In the genomic region with DNA sequence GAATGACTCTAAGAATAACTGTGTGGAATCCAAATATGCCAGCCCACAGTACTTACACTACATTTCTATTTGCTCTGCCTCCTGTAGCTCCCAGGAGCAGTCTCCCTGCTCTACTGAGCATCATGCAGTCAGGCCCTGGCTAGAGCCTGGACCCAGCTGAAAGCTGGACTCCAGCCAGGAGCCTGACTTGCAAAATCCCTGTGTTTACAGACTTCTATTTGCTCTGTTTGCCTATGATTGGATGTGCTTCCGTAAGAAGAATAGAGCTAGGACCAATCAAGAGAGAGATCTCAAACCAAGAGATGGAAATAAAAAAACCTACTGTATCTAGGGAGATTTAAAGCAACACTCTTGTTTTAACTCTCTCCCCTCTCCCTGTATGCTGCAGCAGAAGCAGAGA, we compare ENCODE assay signal across 8 mouse cellular contexts.
A peak's percentile ranks its signal among the peaks of the same experiment; 100 is the strongest.
DNase-seq lines count a peak whose midpoint lies in the region; ATAC-seq and TF ChIP-seq lines count a peak whose summit lies in the region.

No protein-coding gene starts in this region.

- H3K4me3 ChIP-seq in embryonic facial prominence, embryonic 14.5 days (ENCODE audit: low read depth, low read length): no peak overlapping the region
- no peak overlapping the region for H3K4me3 ChIP-seq in embryonic facial prominence, embryonic 10.5 days
- H3K4me3 ChIP-seq in midbrain, postnatal 0 days (ENCODE audit: low read depth, low read length): no peak overlapping the region

- no peaks in the 10 kb centered on the region for H3K27me3 ChIP-seq in embryonic facial prominence, embryonic 14.5 days (replicated peaks; ENCODE audit: control insufficient read depth, insufficient read depth, low read length)
- H3K27me3 ChIP-seq in embryonic facial prominence, embryonic 10.5 days (replicated peaks; ENCODE audit: low read depth, poor library complexity, severe bottlenecking): no peaks in the 10 kb centered on the region
- H3K27me3 ChIP-seq in midbrain, postnatal 0 days (ENCODE audit: insufficient read depth, low read length): no peaks in the 10 kb centered on the region

- no peaks in the 10 kb centered on the region for H3K4me1 ChIP-seq in embryonic facial prominence, embryonic 14.5 days (ENCODE audit: control insufficient read depth, insufficient read depth, low read length)
- no peaks in the 10 kb centered on the region for H3K4me1 ChIP-seq in embryonic facial prominence, embryonic 10.5 days
- no peaks in the 10 kb centered on the region for H3K4me1 ChIP-seq in midbrain, postnatal 0 days (ENCODE audit: insufficient read depth, low read length)

- peak; percentile 31 for DNase-seq in embryonic facial prominence, embryonic 14.5 days (ENCODE audit: low spot score)
- no peak for DNase-seq in embryonic facial prominence, embryonic 10.5 days (ENCODE audit: low spot score)
- peak; percentile 0 to 9 for DNase-seq in lung, adult 18-20 months
- DNase-seq in lung, postnatal 25 days (ENCODE audit: low spot score): no peak
- peak; percentile 14 to 40 for DNase-seq in cerebellum, postnatal 36 days
- peak; percentile 83 for DNase-seq in midbrain, postnatal 0 days (ENCODE audit: low spot score)
- no peak for DNase-seq in heart, postnatal 36 days
- no peak for DNase-seq in heart, postnatal 10 days

- H3K9ac ChIP-seq in embryonic facial prominence, embryonic 14.5 days (ENCODE audit: low read depth, low read length): no peak overlapping the region
- no peak overlapping the region for H3K9ac ChIP-seq in midbrain, postnatal 0 days (replicated peaks; ENCODE audit: low read length, poor library complexity, severe bottlenecking)

- no peaks in the 10 kb centered on the region for H3K9me3 ChIP-seq in embryonic facial prominence, embryonic 14.5 days (ENCODE audit: control insufficient read depth, low read length)
- H3K9me3 ChIP-seq in embryonic facial prominence, embryonic 10.5 days: peaks cover 11% of the 10 kb centered on the region; the same call in 1 of the 2 replicates
- 0 out of 2 replicates have a peak, but pooled peaks cover 5% of the 10 kb centered on the region for H3K9me3 ChIP-seq in midbrain, postnatal 0 days (ENCODE audit: low read length)

- H3K27ac ChIP-seq in embryonic facial prominence, embryonic 14.5 days (replicated peaks; ENCODE audit: low read depth, low read length): no peak overlapping the region
- H3K27ac ChIP-seq in embryonic facial prominence, embryonic 10.5 days (replicated peaks): no peak overlapping the region
- H3K27ac ChIP-seq in midbrain, postnatal 0 days (ENCODE audit: low read depth, low read length): no peak overlapping the region

- no peaks in the 10 kb centered on the region for H3K36me3 ChIP-seq in embryonic facial prominence, embryonic 14.5 days (ENCODE audit: control insufficient read depth, insufficient read depth, low read length)
- no peaks in the 10 kb centered on the region for H3K36me3 ChIP-seq in embryonic facial prominence, embryonic 10.5 days (replicated peaks)
- no peaks in the 10 kb centered on the region for H3K36me3 ChIP-seq in midbrain, postnatal 0 days (ENCODE audit: insufficient read depth, low read length)

- TF ChIP-seq CTCF in midbrain, postnatal 0 days (IDR thresholded peaks at IDR 0.05): no peak

- H3K4me2 ChIP-seq in embryonic facial prominence, embryonic 14.5 days (ENCODE audit: low read depth, low read length): no peak overlapping the region
- no peak overlapping the region for H3K4me2 ChIP-seq in midbrain, postnatal 0 days (ENCODE audit: low read depth, low read length, poor library complexity, severe bottlenecking)

- ATAC-seq in embryonic facial prominence, embryonic 14.5 days (ENCODE audit: low read depth): peak; percentile 53; the same call in 1 of the 2 replicates
- peak; percentile 44; the same call in 1 of the 2 replicates for ATAC-seq in midbrain, postnatal 0 days (ENCODE audit: low FRiP score)

- intact Hi-C loops in heart, postnatal 36 days (cut with DNase I): no loop called here
- intact Hi-C loops in heart, postnatal 10 days (cut with DNase I): no loop called here

- 41% methylated on average over 1 of the region's 1 CpGs for WGBS in embryonic facial prominence, embryonic 14.5 days
- 82% methylated on average over 1 of the region's 1 CpGs for WGBS in embryonic facial prominence, embryonic 10.5 days
- 44% methylated on average over 1 of the region's 1 CpGs for WGBS in midbrain, postnatal 0 days

Comparison
In these comparisons a context has a peak if more than half of its experiments do, and no peak if none do; other contexts are left out.
1. DNase-seq: peak in embryonic facial prominence, embryonic 14.5 days (single experiment), lung, adult 18-20 months (2 of 2), cerebellum, postnatal 36 days (2 of 2) and midbrain, postnatal 0 days (single experiment); none in embryonic facial prominence, embryonic 10.5 days (single experiment), lung, postnatal 25 days (single experiment), heart, postnatal 36 days (0 of 2) and heart, postnatal 10 days (0 of 2).